Mouse (Mus musculus) liver, postnatal 0 days (tissue): ENCODE results near the gene Psmb9. TPM values are rescaled to one million over a fixed set of nuclear protein-coding genes. Genes with fewer than 3 reads are reported as not detected.
"Not testable (repeated sequence)": the region's sequence is repeated elsewhere in the genome, so short reads cannot be mapped to it uniquely, and the experiment has no call there.

ENCODE experiments used
- ATAC-seq: fragments of 200-750 bp; cut with Nextera tagmentation; 2 replicates; pipeline ENCODE4 v1.8.0; 2017; ENCODE audit warnings: mild to moderate bottlenecking, moderate library complexity
- DNase-seq: peaks from one replicate; pipeline ENCODE4 v3.0.0-alpha.2; 2016
- H3K27ac ChIP-seq: fragments of 300-500 bp; sonication (generic); 2 replicates; pipeline ENCODE4 v1.5.1; 2014; ENCODE audit warnings: antibody characterized with exemption, moderate library complexity, mild to moderate bottlenecking, low read depth
- H3K27me3 ChIP-seq: fragments of 300-500 bp; sonication (generic); 2 replicates; pipeline ENCODE4 v1.6.1; 2014; ENCODE audit warnings: low read length, control low read depth, mixed read lengths; ENCODE audit not compliant: insufficient read depth
- H3K36me3 ChIP-seq: fragments of 300-500 bp; sonication (generic); replicated peaks from 2 replicates; pipeline ENCODE4 v1.6.1; 2014; ENCODE audit warnings: mild to moderate bottlenecking, control low read depth, low read length, moderate library complexity, mixed read lengths; ENCODE audit not compliant: insufficient read depth
- H3K4me1 ChIP-seq: fragments of 300-500 bp; sonication (generic); 2 replicates; pipeline ENCODE4 v1.6.1; 2014; ENCODE audit warnings: antibody characterized with exemption, mild to moderate bottlenecking, control low read depth; ENCODE audit not compliant: insufficient read depth
- H3K4me2 ChIP-seq: fragments of 300-500 bp; sonication (generic); 2 replicates; pipeline ENCODE4 v1.6.1; 2014; ENCODE audit warnings: low read depth, mild to moderate bottlenecking, low read length, moderate library complexity, mixed read lengths
- H3K4me3 ChIP-seq: fragments of 300-500 bp; sonication (generic); 2 replicates; pipeline ENCODE4 v1.5.1; 2014; ENCODE audit warnings: low read depth, low read length
- H3K9ac ChIP-seq: fragments of 300-500 bp; sonication (generic); replicated peaks from 2 replicates; pipeline ENCODE4 v1.6.1; 2014; ENCODE audit warnings: mild to moderate bottlenecking, moderate library complexity
- H3K9me3 ChIP-seq: fragments of 300-500 bp; sonication (generic); 2 replicates; pipeline ENCODE4 v1.6.1; 2016; ENCODE audit warnings: mild to moderate bottlenecking, control low read depth, low read length, mixed read lengths
- CTCF ChIP-seq: sonication (generic); IDR thresholded peaks from 2 replicates; pipeline ENCODE4 v1.5.1; 2016; ENCODE audit warnings: antibody characterized with exemption, low read depth
- EP300 ChIP-seq: IDR thresholded peaks from 2 replicates; pipeline ENCODE4 v1.6.1; 2016; ENCODE audit warnings: antibody characterized with exemption, low read depth, mild to moderate bottlenecking
- WGBS: fragments of 180-500 bp; shearing (Covaris S2); extraction: QIAGEN DNeasy Blood & Tissue Kit; methylation state at CpG from one replicate; pipeline ENCODE4 v1.1.7; 2014; ENCODE audit not compliant: insufficient replicate concordance; 5-methylcytosine and 5-hydroxymethylcytosine counted together
- polyA plus RNA-seq: library from polyadenylated mRNA; unstranded; fragments of >200 nt; fragmentation: Nextera tagmentation; extraction: Ambion mirVana; gene quantifications from 2 replicates; pipeline ENCODE4 v1.2.1, GENCODE M21; 2015

The Psmb9 gene
- polyA plus RNA-seq, 1 experiment from 2014 or later = 20.4 TPM

DNA sequence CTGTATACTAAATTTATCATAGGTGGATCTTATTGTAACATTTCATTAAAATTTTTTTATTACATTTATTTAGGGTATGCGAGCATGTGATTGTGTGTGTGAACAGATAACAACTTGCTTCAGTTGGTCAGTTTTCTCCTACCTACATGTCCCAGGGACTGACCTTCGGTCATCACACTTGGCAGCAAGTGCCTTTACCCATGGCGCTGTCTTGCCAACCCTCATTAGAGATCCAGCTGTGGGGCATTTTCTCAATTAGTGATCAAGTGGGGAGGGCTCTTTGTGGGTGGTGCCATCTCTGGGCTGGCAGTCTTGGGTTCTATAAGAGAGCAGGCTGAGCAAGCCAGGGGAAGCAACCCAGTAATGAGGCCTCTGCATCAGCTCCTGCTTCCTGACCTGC is 37.3 kb upstream of the Psmb9 start:
- H3K4me2 ChIP-seq = no peak overlapping the region
- H3K4me1 ChIP-seq = no peaks in the 10 kb centered on the region
- no peaks in the 10 kb centered on the region for H3K9me3 ChIP-seq
- no peak for ATAC-seq
- H3K4me3 ChIP-seq = no peak overlapping the region
- no peaks in the 10 kb centered on the region for H3K27me3 ChIP-seq
- H3K36me3 ChIP-seq = no peaks in the 10 kb centered on the region
- TF ChIP-seq EP300 = no peak
- TF ChIP-seq CTCF = no peak
- DNase-seq = no peak
- 83% methylated on average over 3 of the region's 3 CpGs for WGBS
- H3K27ac ChIP-seq = no peak overlapping the region
- H3K9ac ChIP-seq = no peak overlapping the region

GRCm38 (mm10) chr17:34220401-34220800 is 32.8 kb upstream of the Psmb9 start:
- not testable (repeated sequence) for H3K36me3 ChIP-seq, H3K27me3 ChIP-seq, H3K4me2 ChIP-seq, H3K4me1 ChIP-seq, H3K9ac ChIP-seq, H3K9me3 ChIP-seq, ATAC-seq, DNase-seq, H3K27ac ChIP-seq, H3K4me3 ChIP-seq
- 88% methylated on average over 4 of the region's 16 CpGs for WGBS

- H3K4me3 ChIP-seq, ATAC-seq, H3K4me1 ChIP-seq, DNase-seq, H3K4me2 ChIP-seq, H3K27me3 ChIP-seq, H3K36me3 ChIP-seq, H3K27ac ChIP-seq, H3K9me3 ChIP-seq, H3K9ac ChIP-seq: not testable (repeated sequence)
- WGBS = 87% methylated on average over 3 of the region's 7 CpGs
Observed at GRCm38 (mm10) chr17:34219801-34220200, 32.2 kb upstream of the Psmb9 start.

GRCm38 (mm10) chr17:34219096-34219495 is 31.5 kb upstream of the Psmb9 start:
- H3K9me3 ChIP-seq, ATAC-seq, H3K4me1 ChIP-seq, H3K27ac ChIP-seq, H3K9ac ChIP-seq, H3K36me3 ChIP-seq, H3K4me2 ChIP-seq, H3K27me3 ChIP-seq, H3K4me3 ChIP-seq: not testable (repeated sequence)
- peak; percentile 57 for DNase-seq
- WGBS = 85% methylated on average over 7 of the region's 11 CpGs
- peak; percentile 67 for TF ChIP-seq CTCF

DNA sequence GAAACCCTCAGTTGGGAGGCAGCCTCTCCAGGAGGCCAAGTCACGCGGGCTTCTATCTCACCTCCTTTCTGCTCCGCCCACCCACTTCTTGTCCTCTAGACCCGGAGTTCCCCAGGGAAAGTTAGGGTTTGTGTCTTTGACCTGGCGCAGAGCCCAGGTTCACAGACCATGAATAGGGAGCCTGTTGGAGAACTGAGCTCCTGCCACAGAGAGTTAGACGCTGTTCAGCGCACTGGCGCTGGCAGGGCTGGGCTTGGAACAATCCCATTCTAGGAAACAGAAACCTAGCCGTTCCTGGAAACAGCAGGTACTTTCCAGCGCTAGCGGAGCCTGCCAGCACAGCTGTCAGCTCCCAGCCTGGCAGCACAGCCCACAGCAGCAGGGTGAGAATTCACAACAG is 31.1 kb upstream of the Psmb9 start:
- H3K36me3 ChIP-seq = peaks cover 11% of the 10 kb centered on the region; the same call in 1 of the 2 replicates
- H3K9ac ChIP-seq = no peak overlapping the region
- WGBS = 76% methylated on average over 11 of the region's 11 CpGs
- peak; percentile 40 for ATAC-seq
- H3K27ac ChIP-seq = no peak overlapping the region
- no peaks in the 10 kb centered on the region for H3K4me1 ChIP-seq
- H3K9me3 ChIP-seq = 0 out of 2 replicates have a peak, but pooled peaks cover 3% of the 10 kb centered on the region
- H3K4me3 ChIP-seq = no peak overlapping the region
- TF ChIP-seq CTCF (no peak), EP300 (no peak)
- no peak for DNase-seq
- H3K27me3 ChIP-seq = no peaks in the 10 kb centered on the region
- H3K4me2 ChIP-seq = no peak overlapping the region

DNA sequence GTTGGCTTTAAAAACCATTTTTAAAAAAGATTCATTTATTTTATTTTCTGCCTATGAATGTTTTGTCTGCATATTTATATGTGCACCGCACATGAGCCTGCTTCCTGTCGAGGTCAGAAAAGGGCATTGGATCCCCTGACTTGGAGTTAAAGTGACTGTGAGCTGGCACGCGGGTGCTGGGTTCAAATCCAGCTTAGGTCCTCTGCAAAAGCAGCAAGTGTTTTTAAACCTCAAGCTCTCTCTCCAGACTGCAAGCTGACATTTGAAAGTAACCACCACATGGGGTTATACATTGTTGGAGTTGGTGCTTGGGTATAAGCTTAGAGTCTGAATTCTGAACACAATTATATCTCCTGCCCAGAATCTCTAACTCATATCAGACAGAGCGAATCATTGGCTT is 30.4 kb upstream of the Psmb9 start:
- H3K36me3 ChIP-seq = peaks cover 11% of the 10 kb centered on the region; the same call in 1 of the 2 replicates
- TF ChIP-seq CTCF (no peak), EP300 (no peak)
- no peak overlapping the region for H3K9ac ChIP-seq
- ATAC-seq (no peak), DNase-seq (no peak)
- no peak overlapping the region for H3K4me3 ChIP-seq
- H3K27ac ChIP-seq = no peak overlapping the region
- 0 out of 2 replicates have a peak, but pooled peaks cover 3% of the 10 kb centered on the region for H3K9me3 ChIP-seq
- H3K4me1 ChIP-seq = no peaks in the 10 kb centered on the region
- no peaks in the 10 kb centered on the region for H3K27me3 ChIP-seq
- 83% methylated on average over 5 of the region's 5 CpGs for WGBS
- H3K4me2 ChIP-seq = no peak overlapping the region

DNA sequence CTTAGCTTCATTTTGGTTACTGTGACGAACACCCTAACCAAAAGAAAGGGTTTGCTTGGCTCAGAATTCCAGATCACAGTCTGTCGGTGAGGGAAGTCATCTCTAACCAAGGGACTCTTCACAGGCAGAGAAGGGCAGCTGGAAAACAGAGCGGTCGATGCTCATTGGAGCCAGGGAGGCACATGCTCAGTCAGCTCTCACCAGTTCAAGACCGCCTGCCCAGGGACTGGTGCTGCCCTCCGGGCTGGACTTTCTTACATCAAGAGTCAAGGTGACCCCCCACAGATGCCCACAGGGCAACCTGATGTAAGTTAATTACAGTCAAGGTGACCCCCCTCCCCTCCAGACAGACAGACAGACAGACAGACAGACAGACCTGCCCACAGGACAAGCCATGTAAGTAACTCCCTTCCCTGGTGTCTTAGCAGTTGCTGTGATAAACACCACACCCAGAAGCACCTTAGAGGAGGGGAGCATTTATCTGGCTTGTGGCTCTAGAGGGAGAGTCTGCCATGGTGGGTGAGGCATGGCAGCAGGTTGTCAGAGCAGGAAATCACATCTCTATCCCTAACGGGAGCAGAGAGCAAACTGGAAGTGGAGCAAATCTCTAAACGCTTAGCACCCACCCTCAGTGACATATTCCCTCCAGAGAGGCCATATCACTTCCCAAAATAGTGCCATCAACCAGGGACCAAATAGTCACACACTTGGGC is 29.8 kb upstream of the Psmb9 start:
- ATAC-seq = no peak
- H3K27me3 ChIP-seq = no peaks in the 10 kb centered on the region
- WGBS = 73% methylated on average over 8 of the region's 8 CpGs

More for the DNA sequence above, 29.8 kb upstream of the Psmb9 start:
- peaks cover 15% of the 10 kb centered on the region for H3K36me3 ChIP-seq
- no peak overlapping the region for H3K27ac ChIP-seq
- H3K4me3 ChIP-seq = no peak overlapping the region
- TF ChIP-seq EP300 (no peak), CTCF (no peak)
- no peak overlapping the region for H3K4me2 ChIP-seq
- H3K9me3 ChIP-seq = 0 out of 2 replicates have a peak, but pooled peaks cover 3% of the 10 kb centered on the region
- no peak overlapping the region for H3K9ac ChIP-seq
- H3K4me1 ChIP-seq = no peaks in the 10 kb centered on the region
- no peak for DNase-seq
